Mouse (Mus musculus) bone marrow macrophage, adult 2 months (primary cell): ENCODE results near the gene Pxk.

Experiments
- CTCF ChIP-seq: IDR thresholded peaks from 2 replicates; pipeline ENCODE4 v1.5.1; 2012; ENCODE audit warnings: low read depth, mild to moderate bottlenecking, low read length, moderate library complexity
- POLR2A ChIP-seq: IDR thresholded peaks from 2 replicates; pipeline ENCODE4 v1.6.1; 2012; ENCODE audit warnings: mild to moderate bottlenecking, low read depth, low read length, borderline replicate concordance

GRCm38 (mm10) chr14:8093427-8093826 lies 4.6 kb upstream of the Pxk start:
- TF ChIP-seq CTCF (no peak), POLR2A (no peak)
